Mouse (Mus musculus) testis, adult 2 months (tissue): ENCODE measurements around the gene Klhl22. TPM values are rescaled to one million over a fixed set of nuclear protein-coding genes. Genes with fewer than 3 reads are reported as not detected.

Experiments used
- H3K27ac ChIP-seq: fragments of 200-500 bp; 2 replicates; pipeline ENCODE4 v1.5.1; 2012; ENCODE audit warnings: low read depth, low read length; ENCODE audit not compliant: control insufficient read depth, insufficient read depth
- H3K27me3 ChIP-seq: fragments of 200-500 bp; 2 replicates; pipeline ENCODE4 v1.6.1; 2012; ENCODE audit warnings: mild to moderate bottlenecking, low read length, moderate library complexity; ENCODE audit not compliant: control insufficient read depth, insufficient read depth
- H3K36me3 ChIP-seq: fragments of 200-500 bp; 2 replicates; pipeline ENCODE4 v1.6.1; 2012; ENCODE audit warnings: mild to moderate bottlenecking, low read length; ENCODE audit not compliant: control insufficient read depth, insufficient read depth
- H3K4me1 ChIP-seq: fragments of 200-500 bp; 2 replicates; pipeline ENCODE4 v1.6.1; 2012; ENCODE audit warnings: low read length; ENCODE audit not compliant: control insufficient read depth, insufficient read depth
- H3K4me3 ChIP-seq: fragments of 200-500 bp; 2 replicates; pipeline ENCODE4 v1.5.1; 2012; ENCODE audit warnings: low read depth, mild to moderate bottlenecking, low read length, moderate library complexity, mixed read lengths; ENCODE audit not compliant: control insufficient read depth
- CTCF ChIP-seq: fragments of 200-500 bp; IDR thresholded peaks from 2 replicates; pipeline ENCODE4 v1.5.1; 2012; ENCODE audit warnings: low read depth, mild to moderate bottlenecking, inconsistent platforms, low read length, moderate library complexity; ENCODE audit not compliant: control insufficient read depth, insufficient read depth, insufficient replicate concordance
- POLR2A ChIP-seq: fragments of 200-500 bp; IDR thresholded peaks from 2 replicates; pipeline ENCODE4 v1.6.1; 2012; ENCODE audit warnings: low read depth, mild to moderate bottlenecking, inconsistent platforms, low read length, moderate library complexity; ENCODE audit not compliant: control insufficient read depth
- polyA plus RNA-seq: library from polyadenylated mRNA; depleted of rRNA; stranded (reverse); fragments of >200 nt; gene quantifications from 2 replicates; pipeline ENCODE4 v1.2.3, GENCODE M21; 2012

Klhl22 gene
- polyA plus RNA-seq, 1 experiment: 9.1 TPM

DNA sequence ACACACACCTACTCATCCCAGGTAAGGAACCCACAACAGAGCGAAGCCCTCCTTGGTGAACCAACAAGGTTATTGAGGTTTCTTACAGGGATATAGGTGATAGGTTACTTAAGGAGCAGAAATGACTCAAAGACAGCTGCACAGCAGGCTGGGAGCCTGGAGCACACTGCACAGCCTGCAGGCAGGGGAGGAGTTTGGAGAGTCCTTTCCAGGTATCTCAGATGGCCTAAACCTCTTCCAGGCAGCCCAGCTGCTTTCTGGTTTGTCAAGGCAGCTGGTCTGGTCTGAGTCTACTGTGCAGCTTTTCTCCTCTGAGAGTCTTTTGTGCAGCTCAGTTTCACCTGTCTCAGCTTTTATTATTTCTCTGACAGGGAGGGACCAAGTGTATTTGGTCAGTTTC is 1.7 kb upstream of the Klhl22 start:
- TF ChIP-seq POLR2A: no peak
- TF ChIP-seq CTCF: no peak
- H3K4me3 ChIP-seq: no peak overlapping the region
- no peak overlapping the region for H3K27ac ChIP-seq
- no peaks in the 10 kb centered on the region for H3K27me3 ChIP-seq
- H3K36me3 ChIP-seq: no peaks in the 10 kb centered on the region
- H3K4me1 ChIP-seq: peaks cover 7% of the 10 kb centered on the region

- Histone ChIP-seq H3K4me1 (peaks cover 7% of the 10 kb centered on the region), H3K4me3 (peak overlapping the region; percentile 84), H3K27ac (peak overlapping the region; percentile 34; the same call in 1 of the 2 replicates), H3K27me3 (no peaks in the 10 kb centered on the region), H3K36me3 (no peaks in the 10 kb centered on the region)
- no peak for TF ChIP-seq POLR2A
- no peak for TF ChIP-seq CTCF
These were observed 516 bp upstream of the Klhl22 start for GRCm38 (mm10) chr16:17758902-17759301.

DNA sequence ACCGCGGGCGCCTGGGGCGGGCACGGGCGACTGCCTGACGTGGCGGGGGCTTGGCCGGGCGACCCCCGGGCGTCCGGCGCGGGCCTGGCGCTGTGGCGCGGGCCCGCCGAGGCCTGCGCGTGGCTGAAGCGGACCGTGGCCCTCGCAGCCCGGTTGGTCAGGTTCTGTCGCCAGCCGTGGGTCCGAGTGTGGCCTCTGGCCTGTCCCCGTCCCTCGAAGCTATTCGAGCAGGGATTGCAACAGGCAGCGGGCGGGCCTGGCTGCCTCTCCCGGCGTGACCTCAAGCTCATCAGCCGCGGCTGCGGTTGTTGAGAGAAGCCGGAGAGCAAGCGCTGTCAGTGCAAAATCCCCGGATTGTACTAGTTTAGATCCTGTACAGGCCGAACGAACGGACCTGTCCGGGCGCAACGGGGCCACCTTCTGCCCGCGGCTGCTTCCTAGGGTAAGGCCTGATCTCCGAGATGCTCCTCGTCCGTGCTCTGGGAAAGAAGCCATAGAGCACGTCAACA is 449 bp downstream of the Klhl22 start:
- Histone ChIP-seq H3K4me1 (peaks cover 7% of the 10 kb centered on the region), H3K27ac (peak overlapping the region; percentile 22; the same call in 1 of the 2 replicates), H3K4me3 (peak overlapping the region; percentile 87), H3K27me3 (no peaks in the 10 kb centered on the region), H3K36me3 (no peaks in the 10 kb centered on the region)
- TF ChIP-seq POLR2A (no peak), CTCF (no peak)

GRCm38 (mm10) chr16:17760657-17761056 is 1.2 kb downstream of the Klhl22 start:
- Histone ChIP-seq H3K27me3 (no peaks in the 10 kb centered on the region), H3K4me3 (no peak overlapping the region), H3K36me3 (no peaks in the 10 kb centered on the region), H3K4me1 (peaks cover 7% of the 10 kb centered on the region), H3K27ac (no peak overlapping the region)
- TF ChIP-seq CTCF (peak; percentile 69; the same call in 1 of the 2 replicates), POLR2A (no peak)

DNA sequence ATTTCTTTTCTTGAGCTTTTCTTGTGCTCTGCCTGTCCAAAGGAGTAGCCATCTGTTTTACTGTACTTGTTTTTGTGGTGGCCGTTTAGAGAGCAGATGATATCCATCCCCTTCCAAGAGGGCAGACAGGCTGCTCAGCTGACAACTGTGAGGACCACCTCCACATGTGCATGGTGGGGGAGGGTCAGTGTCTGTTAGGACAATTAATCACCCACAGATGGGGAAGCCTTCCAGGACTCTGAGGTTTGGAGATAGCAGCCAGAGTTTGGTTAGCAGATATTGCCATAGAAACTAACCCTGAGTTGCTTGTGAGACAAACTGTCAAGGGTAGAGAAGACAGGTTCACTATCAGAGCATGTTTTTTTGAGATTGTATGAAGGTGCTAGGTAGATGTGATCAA is 1.7 kb downstream of the Klhl22 start:
- H3K4me3 ChIP-seq: no peak overlapping the region
- no peaks in the 10 kb centered on the region for H3K27me3 ChIP-seq
- H3K4me1 ChIP-seq: peaks cover 7% of the 10 kb centered on the region
- H3K36me3 ChIP-seq: no peaks in the 10 kb centered on the region
- TF ChIP-seq POLR2A (no peak), CTCF (no peak)
- H3K27ac ChIP-seq: no peak overlapping the region

GRCm38 (mm10) chr16:17764108-17764511 is 4.7 kb downstream of the Klhl22 start:
- Histone ChIP-seq H3K27me3 (no peaks in the 10 kb centered on the region), H3K36me3 (no peaks in the 10 kb centered on the region), H3K4me1 (peaks cover 7% of the 10 kb centered on the region), H3K27ac (no peak overlapping the region), H3K4me3 (no peak overlapping the region)
- TF ChIP-seq POLR2A: no peak
- no peak for TF ChIP-seq CTCF

DNA sequence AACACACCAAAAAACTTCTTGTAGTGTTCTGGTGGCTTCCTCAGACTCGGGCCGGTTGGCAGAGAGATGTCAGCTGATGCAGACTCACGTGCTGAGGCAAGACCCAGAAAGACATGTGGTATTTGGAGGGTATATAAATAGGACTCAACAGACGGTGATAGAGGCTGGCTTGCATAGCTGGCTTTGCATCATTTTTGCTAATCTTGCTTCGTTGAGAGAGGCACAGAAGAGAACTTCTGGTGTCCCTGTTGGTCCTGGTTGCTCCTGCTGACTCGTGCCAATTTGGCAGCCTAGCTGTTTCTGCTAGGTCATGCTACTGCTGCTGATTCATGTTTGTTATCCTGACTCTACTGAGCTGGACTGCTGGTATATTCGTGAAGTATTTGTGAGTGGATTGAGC is 9.4 kb downstream of the Klhl22 start:
- Histone ChIP-seq H3K27me3 (no peaks in the 10 kb centered on the region), H3K4me1 (no peaks in the 10 kb centered on the region), H3K4me3 (no peak overlapping the region), H3K27ac (no peak overlapping the region), H3K36me3 (no peaks in the 10 kb centered on the region)
- TF ChIP-seq POLR2A (no peak), CTCF (no peak)
